Mouse (Mus musculus): ENCODE data around the gene Specc1. TPM values are rescaled to one million over a fixed set of nuclear protein-coding genes. Genes with fewer than 3 reads are reported as not detected.

The Specc1 gene
- polyA plus RNA-seq, 1 experiment from 2014 or later, result 8.0 TPM

GRCm38 (mm10) chr11:62134191-62134590, 177.6 kb downstream of the Specc1 start:
- no peak for ATAC-seq
- Histone ChIP-seq H3K9me3 (replicated peaks; ENCODE audit: control insufficient read depth, low read length, poor library complexity, severe bottlenecking) (no peaks in the 10 kb centered on the region), H3K27me3 (ENCODE audit: control insufficient read depth, insufficient read depth, low read depth, low read length) (no peaks in the 10 kb centered on the region), H3K4me3 (ENCODE audit: low read depth, low read length) (no peak overlapping the region), H3K4me1 (ENCODE audit: control insufficient read depth, insufficient read depth, low read length) (no peaks in the 10 kb centered on the region), H3K4me2 (ENCODE audit: low read length) (no peak overlapping the region), H3K27ac (ENCODE audit: low read length) (no peak overlapping the region), H3K9ac (ENCODE audit: low read depth, low read length) (no peak overlapping the region), H3K36me3 (ENCODE audit: control insufficient read depth, insufficient read depth, low read length) (no peaks in the 10 kb centered on the region)
- WGBS, result 96% methylated on average over 2 of the region's 2 CpGs

- Histone ChIP-seq H3K36me3 (ENCODE audit: control insufficient read depth, insufficient read depth, low read length) (peaks cover 6% of the 10 kb centered on the region), H3K4me2 (ENCODE audit: low read length) (no peak overlapping the region), H3K27me3 (ENCODE audit: control insufficient read depth, insufficient read depth, low read depth, low read length) (no peaks in the 10 kb centered on the region), H3K9ac (ENCODE audit: low read depth, low read length) (no peak overlapping the region), H3K4me1 (ENCODE audit: control insufficient read depth, insufficient read depth, low read length) (no peaks in the 10 kb centered on the region), H3K27ac (ENCODE audit: low read length) (no peak overlapping the region), H3K9me3 (replicated peaks; ENCODE audit: control insufficient read depth, low read length, poor library complexity, severe bottlenecking) (no peaks in the 10 kb centered on the region), H3K4me3 (ENCODE audit: low read depth, low read length) (no peak overlapping the region)
- 83% methylated on average over 7 of the region's 7 CpGs for WGBS
- ATAC-seq, result no peak
These were observed 188.9 kb downstream of the Specc1 start for GRCm38 (mm10) chr11:62145216-62146110.

- no peak overlapping the region for H3K9ac ChIP-seq (ENCODE audit: low read depth, low read length)
- no peaks in the 10 kb centered on the region for H3K9me3 ChIP-seq (replicated peaks; ENCODE audit: control insufficient read depth, low read length, poor library complexity, severe bottlenecking)
- no peak for ATAC-seq
- 89% methylated on average over 1 of the region's 1 CpGs for WGBS
- peaks cover 6% of the 10 kb centered on the region for H3K36me3 ChIP-seq (ENCODE audit: control insufficient read depth, insufficient read depth, low read length)
- H3K27ac ChIP-seq (ENCODE audit: low read length), result no peak overlapping the region
- no peak overlapping the region for H3K4me3 ChIP-seq (ENCODE audit: low read depth, low read length)
- H3K27me3 ChIP-seq (ENCODE audit: control insufficient read depth, insufficient read depth, low read depth, low read length), result no peaks in the 10 kb centered on the region
- H3K4me2 ChIP-seq (ENCODE audit: low read length), result no peak overlapping the region
- H3K4me1 ChIP-seq (ENCODE audit: control insufficient read depth, insufficient read depth, low read length), result no peaks in the 10 kb centered on the region
These were observed 190.1 kb downstream of the Specc1 start for GRCm38 (mm10) chr11:62146661-62147060.

GRCm38 (mm10) chr11:62148026-62148425, 191.5 kb downstream of the Specc1 start:
- Histone ChIP-seq H3K9me3 (replicated peaks; ENCODE audit: control insufficient read depth, low read length, poor library complexity, severe bottlenecking) (no peaks in the 10 kb centered on the region), H3K4me2 (ENCODE audit: low read length) (no peak overlapping the region), H3K4me3 (ENCODE audit: low read depth, low read length) (no peak overlapping the region), H3K4me1 (ENCODE audit: control insufficient read depth, insufficient read depth, low read length) (no peaks in the 10 kb centered on the region), H3K9ac (ENCODE audit: low read depth, low read length) (no peak overlapping the region), H3K36me3 (ENCODE audit: control insufficient read depth, insufficient read depth, low read length) (peaks cover 6% of the 10 kb centered on the region), H3K27ac (ENCODE audit: low read length) (no peak overlapping the region), H3K27me3 (ENCODE audit: control insufficient read depth, insufficient read depth, low read depth, low read length) (no peaks in the 10 kb centered on the region)
- ATAC-seq, result no peak
- WGBS, result 95% methylated on average over 3 of the region's 3 CpGs

- 93% methylated on average over 6 of the region's 6 CpGs for WGBS
- H3K36me3 ChIP-seq (ENCODE audit: control insufficient read depth, insufficient read depth, low read length), result peaks cover 6% of the 10 kb centered on the region
These were observed 191.9 kb downstream of the Specc1 start for GRCm38 (mm10) chr11:62148449-62148848.

DNA sequence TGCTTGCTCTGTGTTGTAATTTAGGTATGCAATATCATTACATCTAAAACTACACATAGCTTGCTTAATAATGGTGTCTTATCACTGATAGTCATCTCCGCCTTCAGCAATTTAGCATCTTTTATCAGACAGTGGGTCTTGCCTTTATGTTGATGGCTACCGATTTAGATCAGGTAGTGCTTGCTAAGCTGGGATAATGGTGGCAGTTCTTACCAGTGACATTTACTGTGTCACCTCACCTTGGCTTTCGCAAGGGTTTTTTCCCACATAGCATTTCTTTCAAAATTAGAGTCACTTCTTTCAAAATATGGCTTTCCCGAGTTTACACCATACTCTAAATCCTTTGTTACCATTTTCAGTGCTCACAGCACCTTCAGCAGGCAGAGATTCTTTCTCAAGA, 196.5 kb downstream of the Specc1 start:
- Histone ChIP-seq H3K27me3 (ENCODE audit: control insufficient read depth, insufficient read depth, low read depth, low read length) (no peaks in the 10 kb centered on the region), H3K27ac (ENCODE audit: low read length) (no peak overlapping the region), H3K36me3 (ENCODE audit: control insufficient read depth, insufficient read depth, low read length) (no peaks in the 10 kb centered on the region; the same call in 1 of the 2 replicates), H3K9me3 (replicated peaks; ENCODE audit: control insufficient read depth, low read length, poor library complexity, severe bottlenecking) (no peaks in the 10 kb centered on the region), H3K4me1 (ENCODE audit: control insufficient read depth, insufficient read depth, low read length) (no peaks in the 10 kb centered on the region), H3K9ac (ENCODE audit: low read depth, low read length) (no peak overlapping the region), H3K4me2 (ENCODE audit: low read length) (no peak overlapping the region), H3K4me3 (ENCODE audit: low read depth, low read length) (no peak overlapping the region)
- ATAC-seq, result no peak
- 90% methylated on average over 4 of the region's 4 CpGs for WGBS

More at GRCm38 (mm10) chr11:62148449-62148848, 191.9 kb downstream of the Specc1 start:
- Histone ChIP-seq H3K9me3 (replicated peaks; ENCODE audit: control insufficient read depth, low read length, poor library complexity, severe bottlenecking) (no peaks in the 10 kb centered on the region), H3K27ac (ENCODE audit: low read length) (no peak overlapping the region), H3K4me3 (ENCODE audit: low read depth, low read length) (no peak overlapping the region), H3K4me1 (ENCODE audit: control insufficient read depth, insufficient read depth, low read length) (no peaks in the 10 kb centered on the region), H3K27me3 (ENCODE audit: control insufficient read depth, insufficient read depth, low read depth, low read length) (no peaks in the 10 kb centered on the region), H3K4me2 (ENCODE audit: low read length) (no peak overlapping the region), H3K9ac (ENCODE audit: low read depth, low read length) (no peak overlapping the region)
- ATAC-seq, result no peak

- ATAC-seq, result no peak
- Histone ChIP-seq H3K4me2 (ENCODE audit: low read length) (no peak overlapping the region), H3K27ac (ENCODE audit: low read length) (no peak overlapping the region), H3K9me3 (replicated peaks; ENCODE audit: control insufficient read depth, low read length, poor library complexity, severe bottlenecking) (no peaks in the 10 kb centered on the region), H3K4me3 (ENCODE audit: low read depth, low read length) (no peak overlapping the region), H3K36me3 (ENCODE audit: control insufficient read depth, insufficient read depth, low read length) (no peaks in the 10 kb centered on the region), H3K4me1 (ENCODE audit: control insufficient read depth, insufficient read depth, low read length) (no peaks in the 10 kb centered on the region), H3K27me3 (ENCODE audit: control insufficient read depth, insufficient read depth, low read depth, low read length) (no peaks in the 10 kb centered on the region), H3K9ac (ENCODE audit: low read depth, low read length) (no peak overlapping the region)
- WGBS, result 96% methylated on average over 7 of the region's 7 CpGs
These were observed 203.2 kb downstream of the Specc1 start for GRCm38 (mm10) chr11:62159803-62160202.

DNA sequence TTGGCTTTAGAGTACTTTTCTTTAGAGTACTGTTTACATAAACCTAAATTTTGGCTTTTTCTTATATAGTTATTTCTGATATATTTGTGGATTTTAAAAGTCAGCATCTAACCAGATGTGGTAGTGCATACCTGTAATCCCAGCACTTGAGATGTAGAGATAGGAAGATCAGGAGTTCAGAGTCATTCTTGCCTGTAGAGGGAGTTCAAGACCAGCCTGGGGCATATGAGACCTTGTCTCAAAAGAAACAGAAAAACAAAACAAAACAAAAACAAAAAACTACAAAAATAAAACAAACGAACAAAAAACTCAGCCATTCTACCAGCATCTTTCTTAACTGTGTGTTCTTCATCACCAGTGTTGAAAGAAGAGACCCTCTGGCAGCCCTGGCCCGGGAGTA, 204.9 kb downstream of the Specc1 start:
- Histone ChIP-seq H3K4me3 (ENCODE audit: low read depth, low read length) (no peak overlapping the region), H3K9me3 (replicated peaks; ENCODE audit: control insufficient read depth, low read length, poor library complexity, severe bottlenecking) (no peaks in the 10 kb centered on the region), H3K27ac (ENCODE audit: low read length) (no peak overlapping the region), H3K27me3 (ENCODE audit: control insufficient read depth, insufficient read depth, low read depth, low read length) (no peaks in the 10 kb centered on the region), H3K36me3 (ENCODE audit: control insufficient read depth, insufficient read depth, low read length) (no peaks in the 10 kb centered on the region), H3K4me1 (ENCODE audit: control insufficient read depth, insufficient read depth, low read length) (no peaks in the 10 kb centered on the region), H3K4me2 (ENCODE audit: low read length) (no peak overlapping the region), H3K9ac (ENCODE audit: low read depth, low read length) (no peak overlapping the region)
- WGBS, result 93% methylated on average over 2 of the region's 2 CpGs
- ATAC-seq, result no peak

GRCm38 (mm10) chr11:62164357-62164756, 207.8 kb downstream of the Specc1 start:
- Histone ChIP-seq H3K4me2 (ENCODE audit: low read length) (no peak overlapping the region), H3K9ac (ENCODE audit: low read depth, low read length) (no peak overlapping the region), H3K27me3 (ENCODE audit: control insufficient read depth, insufficient read depth, low read depth, low read length) (no peaks in the 10 kb centered on the region), H3K4me3 (ENCODE audit: low read depth, low read length) (no peak overlapping the region), H3K36me3 (ENCODE audit: control insufficient read depth, insufficient read depth, low read length) (no peaks in the 10 kb centered on the region), H3K9me3 (replicated peaks; ENCODE audit: control insufficient read depth, low read length, poor library complexity, severe bottlenecking) (no peaks in the 10 kb centered on the region), H3K4me1 (ENCODE audit: control insufficient read depth, insufficient read depth, low read length) (no peaks in the 10 kb centered on the region), H3K27ac (ENCODE audit: low read length) (no peak overlapping the region)
- WGBS, result 94% methylated on average over 3 of the region's 3 CpGs
- no peak for ATAC-seq

All from midbrain, embryonic 16.5 days (tissue).